Comparison of ENCODE assay signal across 9 mouse cellular contexts in the genomic region with DNA sequence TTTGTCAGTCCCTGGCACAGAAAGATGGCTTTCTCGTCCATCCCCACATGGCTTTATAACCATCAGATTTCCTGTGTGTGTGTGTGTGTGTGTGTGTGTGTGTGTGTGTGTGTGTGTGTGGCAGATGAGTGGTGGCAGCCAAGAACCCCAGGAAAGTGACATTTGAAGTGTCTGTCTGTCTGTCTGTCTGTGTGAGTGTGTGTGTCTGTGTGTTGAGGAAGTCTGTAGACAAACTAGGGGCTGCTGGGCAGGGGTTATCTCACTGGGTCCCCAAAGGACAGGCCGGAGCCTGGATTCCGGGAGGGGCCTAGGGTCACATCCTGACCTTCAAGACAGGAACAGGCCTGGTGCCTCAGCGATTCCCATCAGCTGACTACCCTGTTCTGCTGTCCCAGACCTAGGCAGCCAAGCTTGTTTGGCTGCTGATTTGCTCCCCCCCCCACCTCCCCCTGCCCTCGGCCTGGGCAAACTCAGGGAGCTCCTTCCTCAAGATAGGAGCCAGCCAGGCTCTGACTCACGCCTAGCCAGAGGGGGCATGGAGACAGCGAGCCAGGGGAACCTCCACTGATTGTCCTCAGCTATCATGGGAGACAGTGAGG. TPM values are rescaled to one million over a fixed set of nuclear protein-coding genes. Genes with fewer than 3 reads are reported as not detected.
DNase-seq lines count a peak whose midpoint lies in the region; ATAC-seq lines count a peak whose summit lies in the region.
"Had no signal": no experiment of that assay in that cellular context is flagged by ENCODE, and none has a peak within 500 bp of the region (broad histone marks: within the 10 kb centered on the region; RNA-seq: fewer than 3 reads in every experiment).

No protein-coding gene starts in this region.

- no peaks in the 10 kb centered on the region for H3K9me3 ChIP-seq in hindbrain, embryonic 13.5 days
- no peaks in the 10 kb centered on the region for H3K9me3 ChIP-seq in hindbrain, embryonic 14.5 days (ENCODE audit: control insufficient read depth, low read length)
- H3K9me3 ChIP-seq in stomach, embryonic 15.5 days, result no peaks in the 10 kb centered on the region
- H3K9me3 ChIP-seq: hindbrain, embryonic 15.5 days had no signal

- no peak overlapping the region for H3K4me3 ChIP-seq in hindbrain, embryonic 13.5 days
- H3K4me3 ChIP-seq in hindbrain, embryonic 14.5 days (replicated peaks; ENCODE audit: low read length), result no peak overlapping the region
- H3K4me3 ChIP-seq in stomach, embryonic 15.5 days (replicated peaks), result no peak overlapping the region
- H3K4me3 ChIP-seq: hindbrain, embryonic 15.5 days had no signal

- DNase-seq in hindbrain, embryonic 14.5 days (ENCODE audit: low spot score), result no peak
- DNase-seq in heart, adult 9 months (ENCODE audit: low spot score in 2 of 2), result peak; percentile 69 to 76
- DNase-seq in kidney, postnatal 25 days, result peak; percentile 78 to 93
- DNase-seq in spleen, postnatal 10 days (ENCODE audit: low spot score in 2 of 2), result no peak
- DNase-seq in thymus, adult 18-20 months, result no peak

- ATAC-seq in hindbrain, embryonic 13.5 days (ENCODE audit: low FRiP score), result no peak
- ATAC-seq in hindbrain, embryonic 14.5 days (ENCODE audit: low FRiP score), result no peak
- peak; percentile 62; the same call in 1 of the 2 replicates for ATAC-seq in stomach, embryonic 15.5 days (ENCODE audit: insufficient read depth, low FRiP score, low read depth)
- no peak for ATAC-seq in monocyte, adult 5-6 weeks (replicated peaks; ENCODE audit: insufficient number of reproducible peaks, low FRiP score, low TSS enrichment, poor library complexity, severe bottlenecking)

- H3K27ac ChIP-seq in hindbrain, embryonic 13.5 days, result peak overlapping the region; percentile 8; the same call in 1 of the 2 replicates
- no peak overlapping the region for H3K27ac ChIP-seq in hindbrain, embryonic 14.5 days
- peak overlapping the region; percentile 69 for H3K27ac ChIP-seq in stomach, embryonic 15.5 days
- H3K27ac ChIP-seq: hindbrain, embryonic 15.5 days had no signal

- 0 out of 2 replicates have a peak, but pooled peaks cover 4% of the 10 kb centered on the region for H3K4me1 ChIP-seq in hindbrain, embryonic 13.5 days (replicated peaks)
- no peaks in the 10 kb centered on the region for H3K4me1 ChIP-seq in hindbrain, embryonic 14.5 days (replicated peaks; ENCODE audit: control insufficient read depth, insufficient read depth, low read length)
- H3K4me1 ChIP-seq in stomach, embryonic 15.5 days, result peaks cover 9% of the 10 kb centered on the region; the same call in 1 of the 2 replicates

- H3K4me2 ChIP-seq in hindbrain, embryonic 13.5 days, result no peak overlapping the region
- H3K4me2 ChIP-seq in hindbrain, embryonic 14.5 days (replicated peaks), result no peak overlapping the region
- H3K4me2 ChIP-seq in stomach, embryonic 15.5 days, result no peak overlapping the region
- H3K4me2 ChIP-seq: hindbrain, embryonic 15.5 days had no signal

- H3K27me3 ChIP-seq in hindbrain, embryonic 13.5 days, result no peaks in the 10 kb centered on the region
- H3K27me3 ChIP-seq in hindbrain, embryonic 14.5 days (ENCODE audit: control insufficient read depth, insufficient read depth, low read length), result no peaks in the 10 kb centered on the region
- no peaks in the 10 kb centered on the region for H3K27me3 ChIP-seq in stomach, embryonic 15.5 days (replicated peaks)
- H3K27me3 ChIP-seq: hindbrain, embryonic 15.5 days had no signal

- 68% methylated on average over 7 of the region's 7 CpGs for WGBS in hindbrain, embryonic 13.5 days
- 58% methylated on average over 7 of the region's 7 CpGs for WGBS in hindbrain, embryonic 14.5 days
- 33% methylated on average over 7 of the region's 7 CpGs for WGBS in stomach, embryonic 15.5 days

- H3K36me3 ChIP-seq in hindbrain, embryonic 13.5 days, result no peaks in the 10 kb centered on the region
- no peaks in the 10 kb centered on the region for H3K36me3 ChIP-seq in hindbrain, embryonic 14.5 days (replicated peaks; ENCODE audit: control insufficient read depth, insufficient read depth)
- H3K36me3 ChIP-seq in stomach, embryonic 15.5 days, result no peaks in the 10 kb centered on the region
- H3K36me3 ChIP-seq: hindbrain, embryonic 15.5 days had no signal

- H3K9ac ChIP-seq in hindbrain, embryonic 13.5 days, result no peak overlapping the region
- H3K9ac ChIP-seq in hindbrain, embryonic 14.5 days, result no peak overlapping the region
- H3K9ac ChIP-seq in stomach, embryonic 15.5 days, result no peak overlapping the region
- H3K9ac ChIP-seq: hindbrain, embryonic 15.5 days had no signal

RNA-seq across cellular contexts. Expression of a gene that starts 15.2 kb away (rescaled TPM):
- 29.0 and 29.2 TPM in 2 replicates for polyA plus RNA-seq in hindbrain, embryonic 13.5 days (2015; fragmentation: Nextera tagmentation; extraction: Ambion mirVana)
- 28.1 and 30.5 TPM in 2 replicates for polyA plus RNA-seq in hindbrain, embryonic 14.5 days (2014; fragmentation: Nextera tagmentation; extraction: Ambion mirVana)
- polyA plus RNA-seq in stomach, embryonic 15.5 days (2015; fragmentation: Nextera tagmentation; extraction: Ambion mirVana), result 59.6 and 65.3 TPM in 2 replicates
- total RNA-seq in monocyte, adult 5-6 weeks (2017), result 0.19 to 1.1 TPM (median 0.48 TPM) in 3 replicates

RNA-seq across cellular contexts. Expression of a gene that starts 40.0 kb away (rescaled TPM):
- polyA plus RNA-seq in hindbrain, embryonic 13.5 days (2015; fragmentation: Nextera tagmentation; extraction: Ambion mirVana), result 68.9 and 71.5 TPM in 2 replicates
- polyA plus RNA-seq in hindbrain, embryonic 14.5 days (2014; fragmentation: Nextera tagmentation; extraction: Ambion mirVana), result 78.1 and 82.0 TPM in 2 replicates
- 21.8 and 22.1 TPM in 2 replicates for polyA plus RNA-seq in stomach, embryonic 15.5 days (2015; fragmentation: Nextera tagmentation; extraction: Ambion mirVana)
- 0.43 TPM in 1 of 3 replicates, not detected in the others for total RNA-seq in monocyte, adult 5-6 weeks (2017)

RNA-seq across cellular contexts. Expression of a gene that starts 42.3 kb away (rescaled TPM):
- polyA plus RNA-seq in hindbrain, embryonic 13.5 days (2015; fragmentation: Nextera tagmentation; extraction: Ambion mirVana), result 14.5 and 16.4 TPM in 2 replicates
- polyA plus RNA-seq in hindbrain, embryonic 14.5 days (2014; fragmentation: Nextera tagmentation; extraction: Ambion mirVana), result 14.8 and 16.3 TPM in 2 replicates
- polyA plus RNA-seq in stomach, embryonic 15.5 days (2015; fragmentation: Nextera tagmentation; extraction: Ambion mirVana), result 33.8 and 34.1 TPM in 2 replicates
- total RNA-seq in monocyte, adult 5-6 weeks (2017), result 6.4 to 12.8 TPM (median 8.0 TPM) in 3 replicates

RNA-seq across cellular contexts. Expression of a gene that starts 51.3 kb away (rescaled TPM):
- 74.9 and 81.9 TPM in 2 replicates for polyA plus RNA-seq in hindbrain, embryonic 13.5 days (2015; fragmentation: Nextera tagmentation; extraction: Ambion mirVana)
- 59.7 and 61.6 TPM in 2 replicates for polyA plus RNA-seq in hindbrain, embryonic 14.5 days (2014; fragmentation: Nextera tagmentation; extraction: Ambion mirVana)
- 89.8 and 91.4 TPM in 2 replicates for polyA plus RNA-seq in stomach, embryonic 15.5 days (2015; fragmentation: Nextera tagmentation; extraction: Ambion mirVana)
- 83.0 to 107 TPM (median 86.5 TPM) in 3 replicates for total RNA-seq in monocyte, adult 5-6 weeks (2017)

RNA-seq across cellular contexts. Expression of a gene that starts 59.2 kb away (rescaled TPM):
- polyA plus RNA-seq in hindbrain, embryonic 13.5 days (2015; fragmentation: Nextera tagmentation; extraction: Ambion mirVana), result 41.8 and 50.5 TPM in 2 replicates
- 43.5 and 47.9 TPM in 2 replicates for polyA plus RNA-seq in hindbrain, embryonic 14.5 days (2014; fragmentation: Nextera tagmentation; extraction: Ambion mirVana)
- 26.2 and 28.6 TPM in 2 replicates for polyA plus RNA-seq in stomach, embryonic 15.5 days (2015; fragmentation: Nextera tagmentation; extraction: Ambion mirVana)
- total RNA-seq in monocyte, adult 5-6 weeks (2017), result 37.3 to 83.5 TPM (median 42.5 TPM) in 3 replicates

Comparison
In these comparisons a context has a peak if more than half of its experiments do, and no peak if none do; other contexts are left out.
1. DNase-seq: peak in heart, adult 9 months (2 of 2) and kidney, postnatal 25 days (2 of 2); none in hindbrain, embryonic 14.5 days (single experiment), spleen, postnatal 10 days (0 of 2) and thymus, adult 18-20 months (0 of 2).